Mouse (Mus musculus) intestine, postnatal 0 days (tissue): ENCODE measurements around the gene A830018L16Rik. TPM values are rescaled to one million over a fixed set of nuclear protein-coding genes. Genes with fewer than 3 reads are reported as not detected.
A peak's percentile ranks its signal among the peaks of the same experiment; 100 is the strongest.
"Not testable (repeated sequence)": the region's sequence is repeated elsewhere in the genome, so short reads cannot be mapped to it uniquely, and the experiment has no call there.

Experiments
- ATAC-seq: fragments of 200-750 bp; cut with Nextera tagmentation; 2 replicates; pipeline ENCODE4 v1.8.0; 2017; ENCODE audit warnings: mild to moderate bottlenecking, moderate TSS enrichment, moderate library complexity
- H3K27ac ChIP-seq: fragments of 300-500 bp; sonication (generic); 2 replicates; pipeline ENCODE4 v1.5.1; 2014; ENCODE audit warnings: mild to moderate bottlenecking, low read depth, low read length, moderate library complexity
- H3K27me3 ChIP-seq: fragments of 300-500 bp; sonication (generic); replicated peaks from 2 replicates; pipeline ENCODE4 v1.6.1; 2014; ENCODE audit warnings: low read length, mixed read lengths; ENCODE audit not compliant: control insufficient read depth, insufficient read depth
- H3K36me3 ChIP-seq: fragments of 300-500 bp; sonication (generic); 2 replicates; pipeline ENCODE4 v1.6.1; 2014; ENCODE audit warnings: mild to moderate bottlenecking, moderate library complexity; ENCODE audit not compliant: control insufficient read depth, insufficient read depth
- H3K4me1 ChIP-seq: fragments of 300-500 bp; sonication (generic); replicated peaks from 2 replicates; pipeline ENCODE4 v1.6.1; 2014; ENCODE audit warnings: antibody characterized with exemption, low read length, mixed read lengths; ENCODE audit not compliant: control insufficient read depth, insufficient read depth
- H3K4me2 ChIP-seq: fragments of 300-500 bp; sonication (generic); replicated peaks from 2 replicates; pipeline ENCODE4 v1.6.1; 2014; ENCODE audit warnings: low read depth, mild to moderate bottlenecking, moderate library complexity
- H3K4me3 ChIP-seq: fragments of 300-500 bp; sonication (generic); 2 replicates; pipeline ENCODE4 v1.5.1; 2014; ENCODE audit warnings: low read depth, low read length
- H3K9ac ChIP-seq: fragments of 300-500 bp; sonication (generic); 2 replicates; pipeline ENCODE4 v1.6.1; 2014; ENCODE audit warnings: mild to moderate bottlenecking, low read depth, low read length
- H3K9me3 ChIP-seq: fragments of 300-500 bp; sonication (generic); 2 replicates; pipeline ENCODE4 v1.6.1; 2016; ENCODE audit warnings: mixed run types; ENCODE audit not compliant: control insufficient read depth
- CTCF ChIP-seq: sonication (generic); IDR thresholded peaks from 2 replicates; pipeline ENCODE4 v1.5.1; 2016; ENCODE audit warnings: low read depth, mild to moderate bottlenecking, control low read depth, antibody characterized with exemption, moderate library complexity
- WGBS: fragments of 180-500 bp; shearing (Covaris S2); extraction: QIAGEN DNeasy Blood & Tissue Kit; methylation state at CpG from one replicate; pipeline ENCODE4 v1.1.7; 2014; 5-methylcytosine and 5-hydroxymethylcytosine counted together
- polyA plus RNA-seq: library from polyadenylated mRNA; unstranded; fragments of >200 nt; fragmentation: Nextera tagmentation; extraction: Ambion mirVana; gene quantifications from 2 replicates; pipeline ENCODE4 v1.2.1, GENCODE M21; 2015

The A830018L16Rik gene
- polyA plus RNA-seq, 1 experiment from 2014 or later = 0.91 TPM

DNA sequence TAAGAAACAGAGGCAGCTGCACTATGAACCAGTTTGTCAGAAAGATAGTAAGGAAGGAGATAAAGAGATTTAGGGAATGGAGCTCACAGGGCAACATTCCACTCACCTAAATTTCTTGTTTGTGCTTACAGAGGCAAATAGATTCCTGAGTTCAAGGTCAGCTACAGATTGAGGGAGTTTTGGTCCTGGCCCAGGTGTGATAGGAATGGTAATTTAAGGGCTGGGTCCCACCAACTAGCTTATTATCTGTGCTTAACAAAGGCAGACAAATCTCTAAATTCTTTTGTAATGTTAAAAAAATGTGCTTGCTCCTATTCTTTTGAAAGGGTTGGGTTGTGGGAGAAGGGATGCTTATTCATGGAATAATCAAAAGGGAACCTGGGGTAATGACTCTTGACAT is 87.7 kb downstream of the A830018L16Rik start:
- Histone ChIP-seq H3K9me3 (no peaks in the 10 kb centered on the region), H3K4me3 (no peak overlapping the region), H3K27ac (no peak overlapping the region), H3K4me2 (no peak overlapping the region), H3K27me3 (no peaks in the 10 kb centered on the region), H3K36me3 (no peaks in the 10 kb centered on the region), H3K9ac (no peak overlapping the region), H3K4me1 (no peaks in the 10 kb centered on the region)
- no peak for ATAC-seq
- TF ChIP-seq CTCF = no peak

DNA sequence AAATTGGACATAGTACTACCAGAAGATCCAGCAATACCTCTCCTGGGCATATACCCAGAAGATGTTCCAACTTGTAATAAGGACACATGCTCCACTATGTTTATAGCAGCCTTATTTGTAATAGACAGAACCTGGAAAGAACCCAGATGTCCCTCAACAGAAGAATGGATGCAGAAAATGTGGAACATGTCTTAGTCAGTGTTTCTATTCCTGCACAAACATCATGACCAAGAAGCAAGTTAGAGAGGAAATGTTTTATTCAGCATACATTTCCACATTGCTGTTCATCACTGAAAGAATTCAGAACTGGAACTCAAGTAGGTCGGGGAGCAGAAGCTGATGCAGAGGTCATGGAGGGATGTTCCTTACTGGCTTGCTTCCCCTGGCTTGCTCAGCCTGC is 135.9 kb downstream of the A830018L16Rik start:
- not testable (repeated sequence) for ATAC-seq
- 74% methylated on average over 1 of the region's 1 CpGs for WGBS

GRCm38 (mm10) chr1:11565309-11565708 is 151.4 kb downstream of the A830018L16Rik start:
- WGBS = 7% methylated on average over 6 of the region's 6 CpGs
- H3K27me3 ChIP-seq = no peaks in the 10 kb centered on the region
- no peak overlapping the region for H3K27ac ChIP-seq
- no peaks in the 10 kb centered on the region for H3K9me3 ChIP-seq
- no peaks in the 10 kb centered on the region for H3K4me1 ChIP-seq
- no peak overlapping the region for H3K4me3 ChIP-seq
- TF ChIP-seq CTCF = peak; percentile 66
- H3K4me2 ChIP-seq = no peak overlapping the region
- no peak for ATAC-seq
- H3K36me3 ChIP-seq = no peaks in the 10 kb centered on the region
- H3K9ac ChIP-seq = no peak overlapping the region

More for the DNA sequence above, 135.9 kb downstream of the A830018L16Rik start:
- not testable (repeated sequence) for H3K4me3 ChIP-seq, H3K27ac ChIP-seq, H3K36me3 ChIP-seq, H3K4me1 ChIP-seq, H3K9me3 ChIP-seq, H3K27me3 ChIP-seq, H3K4me2 ChIP-seq, H3K9ac ChIP-seq

DNA sequence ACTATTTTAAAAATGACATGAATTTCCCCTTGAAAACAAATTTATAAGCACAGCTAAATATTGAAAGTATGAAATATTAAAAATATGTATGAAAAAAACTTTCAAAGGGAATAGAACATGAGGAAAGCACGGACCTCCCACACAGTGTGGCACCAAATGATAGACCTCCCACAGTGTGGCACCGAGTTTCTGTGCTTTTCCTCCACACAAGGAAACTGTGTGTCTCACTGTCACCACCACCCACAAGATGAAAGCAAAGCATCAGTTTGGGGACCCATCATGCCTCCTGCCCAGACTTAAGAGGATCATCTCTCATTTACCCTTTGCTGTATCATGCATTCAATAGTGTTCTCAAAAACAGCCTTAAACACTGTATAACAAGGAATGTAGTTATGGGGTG is 152.8 kb downstream of the A830018L16Rik start:
- H3K36me3 ChIP-seq = no peaks in the 10 kb centered on the region
- no peak for ATAC-seq
- H3K4me1 ChIP-seq = no peaks in the 10 kb centered on the region
- TF ChIP-seq CTCF = no peak
- no peak overlapping the region for H3K4me3 ChIP-seq
- no peaks in the 10 kb centered on the region for H3K27me3 ChIP-seq
- H3K4me2 ChIP-seq = no peak overlapping the region
- H3K9ac ChIP-seq = no peak overlapping the region
- WGBS = 68% methylated on average over 2 of the region's 2 CpGs
- H3K9me3 ChIP-seq = no peaks in the 10 kb centered on the region
- H3K27ac ChIP-seq = no peak overlapping the region

DNA sequence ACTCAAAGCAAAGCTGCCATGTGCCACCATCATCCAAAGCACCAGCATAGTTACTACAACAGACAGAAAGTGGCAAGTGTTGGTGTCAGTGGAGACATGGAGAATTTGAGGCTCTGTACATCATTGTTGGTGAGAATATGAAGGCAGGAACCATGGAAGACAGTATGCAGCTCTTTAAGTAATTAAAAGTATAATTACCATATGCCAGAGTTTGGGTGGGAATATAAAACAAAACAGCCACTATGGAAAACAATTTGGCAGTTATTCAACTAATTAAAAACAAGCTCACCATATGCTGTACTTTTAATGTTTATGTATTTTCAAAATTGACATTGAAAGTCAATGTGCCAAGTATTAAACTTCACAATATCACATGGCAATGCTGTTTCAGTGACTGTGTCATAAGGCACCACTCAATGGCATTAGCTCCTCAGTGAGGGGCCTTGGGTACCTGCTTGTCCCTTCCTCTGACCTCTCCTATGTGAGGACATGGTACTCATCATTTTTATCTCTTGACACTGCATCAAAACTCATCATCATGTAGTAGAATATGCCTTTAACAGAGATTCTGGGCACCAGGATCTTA is 153.5 kb downstream of the A830018L16Rik start:
- no peaks in the 10 kb centered on the region for H3K27me3 ChIP-seq
- no peaks in the 10 kb centered on the region for H3K9me3 ChIP-seq
- no peak overlapping the region for H3K27ac ChIP-seq
- no peak for TF ChIP-seq CTCF
- no peak overlapping the region for H3K9ac ChIP-seq
- no peak for ATAC-seq
- H3K36me3 ChIP-seq = no peaks in the 10 kb centered on the region
- no peak overlapping the region for H3K4me2 ChIP-seq
- H3K4me1 ChIP-seq = no peaks in the 10 kb centered on the region
- no peak overlapping the region for H3K4me3 ChIP-seq

DNA sequence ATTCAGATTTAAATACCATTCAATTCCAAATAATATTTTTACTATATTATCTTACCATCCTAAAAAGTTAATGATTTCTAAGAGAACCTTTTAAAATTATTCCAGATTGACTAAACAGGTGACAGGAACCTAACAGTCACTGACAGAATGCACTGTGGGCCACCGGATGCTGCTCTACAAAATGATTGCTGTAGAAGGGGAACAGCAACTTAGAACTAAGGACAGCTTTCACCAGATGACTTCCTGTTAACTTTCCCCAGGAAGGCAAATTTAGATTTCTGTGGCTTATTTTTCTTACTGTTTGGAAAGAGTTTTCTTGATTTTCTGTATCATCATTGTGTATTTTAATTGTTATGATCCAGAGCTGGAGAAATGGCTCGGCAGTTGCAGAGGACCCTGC is 156.4 kb downstream of the A830018L16Rik start:
- Histone ChIP-seq H3K4me2 (no peak overlapping the region), H3K4me3 (no peak overlapping the region), H3K27ac (no peak overlapping the region), H3K27me3 (no peaks in the 10 kb centered on the region), H3K36me3 (no peaks in the 10 kb centered on the region), H3K9ac (no peak overlapping the region), H3K4me1 (no peaks in the 10 kb centered on the region), H3K9me3 (no peaks in the 10 kb centered on the region)
- no peak for ATAC-seq
- TF ChIP-seq CTCF = no peak
- WGBS = 80% methylated on average over 2 of the region's 2 CpGs

DNA sequence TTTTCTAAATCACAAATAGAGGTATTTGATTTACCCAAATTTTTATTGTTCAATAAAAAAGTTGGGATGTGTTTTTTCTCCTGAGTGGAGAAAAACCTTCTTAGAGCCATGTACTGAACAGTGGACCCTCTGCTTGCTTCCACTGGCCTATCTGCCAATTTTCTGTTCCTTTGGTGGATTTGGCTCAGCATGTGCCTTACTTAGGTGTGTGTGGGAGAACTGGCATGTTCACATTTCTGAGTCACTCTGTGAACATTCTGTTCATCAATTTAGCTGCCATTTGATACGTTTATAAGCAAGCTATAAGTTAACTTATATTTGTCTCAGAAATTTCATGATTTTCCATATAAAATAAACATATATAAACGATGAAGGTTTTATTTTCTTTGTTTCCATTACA is 159.6 kb downstream of the A830018L16Rik start:
- H3K36me3 ChIP-seq = no peaks in the 10 kb centered on the region
- no peaks in the 10 kb centered on the region for H3K27me3 ChIP-seq
- WGBS = 68% methylated on average over 2 of the region's 2 CpGs
- no peak overlapping the region for H3K27ac ChIP-seq
- H3K4me3 ChIP-seq = no peak overlapping the region
- no peak overlapping the region for H3K9ac ChIP-seq
- no peak for ATAC-seq
- no peak overlapping the region for H3K4me2 ChIP-seq
- no peaks in the 10 kb centered on the region for H3K9me3 ChIP-seq
- no peak for TF ChIP-seq CTCF
- no peaks in the 10 kb centered on the region for H3K4me1 ChIP-seq
